Mouse (Mus musculus): ENCODE results near the gene Ddx27.

- TF ChIP-seq CTCF (IDR thresholded peaks at IDR 0.05; ENCODE audit: insufficient read depth, low read depth, low read length) (no peak), POLR2A (IDR thresholded peaks at IDR 0.05; ENCODE audit: insufficient read depth, low read depth, low read length) (no peak)
Observed at GRCm38 (mm10) chr2:167019396-167019795, 4.4 kb downstream of the Ddx27 start.
